In the genomic region with DNA sequence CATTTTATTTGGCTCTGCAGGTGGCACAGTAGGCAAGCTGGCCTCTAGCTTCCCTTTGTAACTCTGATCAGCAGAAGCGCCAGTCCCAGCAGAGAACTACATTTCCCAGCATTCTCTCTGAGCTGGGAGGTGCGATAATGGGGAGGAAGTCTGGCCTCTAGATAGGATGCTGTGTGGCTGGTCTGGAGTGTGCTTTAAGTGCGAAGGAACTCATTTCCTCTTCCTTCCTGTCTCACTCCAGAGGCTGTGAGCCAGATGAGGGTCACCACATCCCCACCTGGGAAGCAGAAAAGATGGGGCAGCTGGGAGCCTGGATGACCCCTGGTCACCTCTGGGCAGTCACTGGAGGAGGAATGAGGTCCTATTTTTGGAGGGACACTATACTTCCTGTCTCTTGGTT, we compare ENCODE assay signal across 8 mouse cellular contexts. TPM values are rescaled to one million over a fixed set of nuclear protein-coding genes. Genes with fewer than 3 reads are reported as not detected.
DNase-seq lines count a peak whose midpoint lies in the region; ATAC-seq and TF ChIP-seq lines count a peak whose summit lies in the region.
"Had no signal": no experiment of that assay in that cellular context is flagged by ENCODE, and none has a peak within 500 bp of the region (broad histone marks: within the 10 kb centered on the region; RNA-seq: fewer than 3 reads in every experiment).

No protein-coding gene starts in this region.

- no peak overlapping the region for H3K4me2 ChIP-seq in lung, postnatal 0 days (replicated peaks; ENCODE audit: low read depth, low read length)

- TF ChIP-seq EP300 in lung, postnatal 0 days (IDR thresholded peaks at IDR 0.05): peak; percentile 30; the same call in 1 of the 2 replicates

- TF ChIP-seq CTCF in lung, postnatal 0 days (IDR thresholded peaks at IDR 0.05): no peak
- no peak for TF ChIP-seq CTCF in lung, adult 2 months (IDR thresholded peaks at IDR 0.05; ENCODE audit: insufficient read depth, low read length)
- no peak for TF ChIP-seq CTCF in brain, embryonic 14.5 days (IDR thresholded peaks at IDR 0.05; ENCODE audit: borderline replicate concordance, extremely low read depth, insufficient read depth, insufficient read length)

- 29% methylated on average over 3 of the region's 3 CpGs for WGBS in lung, postnatal 0 days
- 37% methylated on average over 3 of the region's 3 CpGs for WGBS in lung, adult 2 months

- no peaks in the 10 kb centered on the region; the same call in 1 of the 2 replicates for H3K27me3 ChIP-seq in lung, postnatal 0 days (replicated peaks; ENCODE audit: insufficient read depth, low read length)

- H3K9me3 ChIP-seq in lung, postnatal 0 days (ENCODE audit: low read length): no peaks in the 10 kb centered on the region

- no peak for TF ChIP-seq POLR2A in lung, adult 2 months (IDR thresholded peaks at IDR 0.05; ENCODE audit: borderline replicate concordance, extremely low read depth, low read depth, low read length)
- TF ChIP-seq POLR2A in brain, embryonic 14.5 days (IDR thresholded peaks at IDR 0.05; ENCODE audit: borderline replicate concordance, extremely low read depth, insufficient read depth, insufficient read length, poor library complexity, severe bottlenecking): no peak

- DNase-seq in lung, postnatal 0 days (ENCODE audit: low spot score): peak; percentile 41
- no peak for DNase-seq in lung, adult 2 months
- peak; percentile 52 for DNase-seq in brain, embryonic 14.5 days (ENCODE audit: low read depth)
- DNase-seq in urinary bladder, postnatal 14 days (ENCODE audit: low spot score): no peak
- no peak for DNase-seq in left cerebral cortex, adult 8-10 months (ENCODE audit: low spot score in 2 of 2)
- DNase-seq: thymus, adult 18-20 months had no signal

- peak; percentile 32; the same call in 1 of the 2 replicates for ATAC-seq in lung, postnatal 0 days
- ATAC-seq in hematopoietic stem cell, adult 5-6 weeks (replicated peaks in 1 of 2; ENCODE audit: insufficient read depth in 1 of 2, low FRiP score in 2 of 2, low TSS enrichment in 1 of 2, low read depth in 1 of 2, poor library complexity in 2 of 2, severe bottlenecking in 2 of 2): peak; percentile 86 to 88
- ATAC-seq in monocyte, adult 5-6 weeks (replicated peaks; ENCODE audit: insufficient number of reproducible peaks, low FRiP score, low TSS enrichment, poor library complexity, severe bottlenecking): peak; percentile 54; the same call in 1 of the 2 replicates

- H3K36me3 ChIP-seq in lung, postnatal 0 days (ENCODE audit: insufficient read depth, low read length): no peaks in the 10 kb centered on the region

- 0 out of 2 replicates have a peak, but pooled peaks cover 4% of the 10 kb centered on the region for H3K4me1 ChIP-seq in lung, postnatal 0 days (ENCODE audit: insufficient read depth, low read depth, low read length)
- H3K4me1 ChIP-seq in lung, adult 2 months (ENCODE audit: control insufficient read depth, insufficient read depth, low read length): 0 out of 2 replicates have a peak, but pooled peaks cover 2% of the 10 kb centered on the region

- H3K4me3 ChIP-seq in lung, postnatal 0 days (ENCODE audit: low read depth, low read length): no peak overlapping the region
- no peak overlapping the region for H3K4me3 ChIP-seq in lung, adult 2 months (replicated peaks; ENCODE audit: extremely low read depth, low read depth, low read length)

- H3K27ac ChIP-seq in lung, postnatal 0 days (ENCODE audit: low read length): no peak overlapping the region

- H3K9ac ChIP-seq in lung, postnatal 0 days (replicated peaks; ENCODE audit: low read depth): no peak overlapping the region

RNA-seq across cellular contexts. Expression of gene Foxl1, which starts 48.6 kb away (rescaled TPM):
- 0.88 and 1.3 TPM in 2 replicates for polyA plus RNA-seq in lung, postnatal 0 days (2015; fragmentation: Nextera tagmentation; extraction: Ambion mirVana)
- polyA plus RNA-seq in lung, adult 2 months (2012; rRNA removed): 2.5 and 3.0 TPM in 2 replicates
- 0.20 and 0.37 TPM in 2 replicates for polyA plus RNA-seq in brain, embryonic 14.5 days (2012; rRNA removed)
- total RNA-seq in hematopoietic stem cell, adult 5-6 weeks (2017): not detected in 2 replicates
- total RNA-seq in monocyte, adult 5-6 weeks (2017): 0.29 TPM in 1 of 3 replicates, not detected in the others
- total RNA-seq in left cerebral cortex, adult 8-10 months (2022): under 1 TPM; 0.13 to 0.34 (median 0.15) TPM

Comparison
In these comparisons a context has a peak if more than half of its experiments do, and no peak if none do; other contexts are left out.
1. DNase-seq: peak in lung, postnatal 0 days (single experiment) and brain, embryonic 14.5 days (single experiment); none in lung, adult 2 months (single experiment), urinary bladder, postnatal 14 days (single experiment) and left cerebral cortex, adult 8-10 months (0 of 2).
2. ATAC-seq: peak in every context shown above with its lines; median percentile 87 in hematopoietic stem cell, adult 5-6 weeks; 54 in monocyte, adult 5-6 weeks; 32 in lung, postnatal 0 days.